Mouse (Mus musculus): ENCODE measurements around the gene Magi1.

Magi1 gene

DNA sequence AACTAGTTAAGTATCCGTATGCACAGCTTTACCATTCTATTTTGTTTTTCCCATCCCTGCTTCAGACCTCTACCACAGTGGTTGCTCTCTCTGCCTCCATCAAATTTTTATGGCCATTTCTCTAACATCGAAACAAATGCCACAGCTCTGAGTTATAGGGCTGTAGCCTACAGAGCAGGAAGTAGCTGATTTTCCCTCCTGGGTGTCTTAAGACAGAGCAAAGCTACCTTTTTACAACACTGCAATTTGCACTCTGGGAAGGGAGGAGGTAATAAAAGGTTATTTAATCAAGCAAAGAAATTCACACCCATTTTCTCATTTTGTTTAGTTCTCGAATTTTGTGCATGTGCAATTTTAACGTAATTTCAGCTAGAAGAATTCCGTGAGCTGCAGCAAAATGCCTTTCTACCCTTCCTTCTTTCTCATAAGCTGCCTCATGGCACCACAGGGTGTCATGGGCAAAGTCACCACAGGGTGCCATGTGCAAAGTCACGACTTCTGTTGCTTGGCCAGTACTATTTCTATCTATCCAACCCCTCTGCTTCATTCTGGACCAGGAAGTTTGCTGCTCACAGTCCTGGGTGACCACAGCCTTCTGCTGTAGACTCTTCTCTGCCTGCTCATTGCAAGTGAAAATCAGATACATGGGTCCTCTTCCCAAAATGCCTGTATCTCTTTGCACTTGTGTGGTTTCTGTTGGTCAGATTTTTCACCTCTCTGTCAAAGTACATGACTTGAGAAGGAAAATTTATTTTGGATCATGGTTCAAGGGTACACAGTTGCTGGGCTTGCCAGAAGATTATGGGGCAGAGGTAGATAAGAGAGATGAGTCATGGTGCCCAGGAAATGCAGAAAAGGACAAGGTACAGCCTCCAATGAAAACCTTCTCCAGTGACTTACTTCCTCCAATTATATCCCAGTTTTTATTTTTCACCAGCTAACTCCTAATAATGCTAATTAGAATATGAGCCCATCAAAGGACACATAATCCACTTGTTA lies 167.0 kb downstream of the Magi1 start:
- no peak for DNase-seq (ENCODE audit: extremely low spot score, low spot score)

- no peak for DNase-seq (ENCODE audit: extremely low spot score, low spot score)
Measured at GRCm38 (mm10) chr6:94111833-94112232, 171.9 kb downstream of the Magi1 start.

DNA sequence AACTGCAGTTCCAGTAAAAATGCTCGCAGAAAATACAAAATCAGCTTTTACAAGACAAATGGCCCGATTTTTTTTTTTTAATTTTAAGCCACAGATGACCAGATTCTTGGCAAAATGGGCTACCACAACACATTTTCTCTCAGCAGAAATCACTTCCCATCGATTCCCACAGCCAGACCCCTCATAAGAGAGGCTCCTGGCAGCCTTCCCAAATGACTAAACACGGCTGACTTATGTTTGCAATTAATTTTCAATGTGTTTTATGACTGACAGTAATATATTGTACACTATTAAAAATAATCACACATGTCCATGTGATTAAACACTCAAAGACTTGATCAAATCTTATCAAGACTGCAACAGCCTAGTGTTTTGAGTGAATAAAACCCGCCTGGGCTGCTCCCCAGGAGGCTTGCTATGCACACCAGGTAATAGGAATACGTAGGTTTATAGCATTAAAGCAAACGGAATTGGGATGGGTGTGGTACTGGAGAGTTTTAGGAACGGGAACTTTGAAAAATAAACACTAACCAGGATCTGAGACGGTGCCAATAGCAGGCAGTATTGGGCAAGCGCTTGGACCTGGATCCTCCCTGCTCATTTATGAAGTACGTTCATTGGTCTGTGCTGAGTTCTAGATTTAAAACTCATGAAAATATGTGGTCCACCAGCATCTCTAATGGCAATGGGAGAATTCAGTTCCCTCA lies 176.2 kb downstream of the Magi1 start:
- DNase-seq (ENCODE audit: extremely low spot score, low spot score) = no peak

- no peak for DNase-seq (ENCODE audit: extremely low spot score, low spot score)
Measured at GRCm38 (mm10) chr6:94103581-94103980, 180.1 kb downstream of the Magi1 start.

GRCm38 (mm10) chr6:94101256-94101655 lies 182.5 kb downstream of the Magi1 start:
- DNase-seq (ENCODE audit: extremely low spot score, low spot score) = no peak

- DNase-seq (ENCODE audit: extremely low spot score, low spot score) = no peak
Measured at GRCm38 (mm10) chr6:94094924-94095685, 188.6 kb downstream of the Magi1 start.

GRCm38 (mm10) chr6:94092969-94093597 lies 190.6 kb downstream of the Magi1 start:
- DNase-seq (ENCODE audit: extremely low spot score, low spot score) = no peak

DNA sequence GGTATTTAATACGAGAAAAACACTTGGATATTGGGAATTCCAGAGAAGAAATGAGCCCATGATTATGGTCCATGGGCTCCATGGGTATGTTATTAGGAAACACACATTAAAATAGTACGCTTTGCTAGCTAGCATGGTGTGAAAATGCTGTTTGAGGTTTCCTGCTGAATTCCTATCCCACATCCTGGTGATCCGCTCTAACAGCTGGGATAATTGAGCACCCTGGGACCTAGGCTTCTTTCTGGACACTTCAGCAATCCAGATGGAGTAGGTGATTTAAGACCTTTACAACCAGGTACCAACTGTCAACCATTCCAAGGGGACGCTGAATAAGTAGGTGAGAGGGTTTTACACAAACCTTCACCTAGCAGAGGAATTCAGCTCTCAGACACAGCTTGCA lies 191.2 kb downstream of the Magi1 start:
- no peak for DNase-seq (ENCODE audit: extremely low spot score, low spot score)

GRCm38 (mm10) chr6:94086855-94087254 lies 196.9 kb downstream of the Magi1 start:
- no peak for DNase-seq (ENCODE audit: extremely low spot score, low spot score)

DNA sequence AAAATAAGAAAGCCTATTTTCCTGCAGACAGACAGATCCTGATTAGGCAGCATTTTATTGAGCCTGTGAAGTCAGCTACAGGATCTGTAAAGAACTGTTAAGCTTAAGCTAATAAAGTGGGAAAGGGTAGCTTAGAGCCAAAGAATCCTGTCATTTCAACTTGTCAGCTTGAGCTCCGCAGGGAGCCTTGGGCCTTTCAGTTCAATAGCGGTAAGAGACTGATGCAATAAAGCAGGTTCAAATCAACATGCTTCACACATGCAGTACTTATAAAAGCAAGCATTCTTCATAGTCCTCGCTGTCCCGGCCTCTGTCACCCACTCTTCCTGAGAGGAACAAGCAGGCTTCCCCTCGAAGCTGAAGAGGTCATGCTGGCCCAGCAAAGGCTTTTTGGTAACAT lies 199.0 kb downstream of the Magi1 start:
- no peak for DNase-seq (ENCODE audit: extremely low spot score, low spot score)

DNA sequence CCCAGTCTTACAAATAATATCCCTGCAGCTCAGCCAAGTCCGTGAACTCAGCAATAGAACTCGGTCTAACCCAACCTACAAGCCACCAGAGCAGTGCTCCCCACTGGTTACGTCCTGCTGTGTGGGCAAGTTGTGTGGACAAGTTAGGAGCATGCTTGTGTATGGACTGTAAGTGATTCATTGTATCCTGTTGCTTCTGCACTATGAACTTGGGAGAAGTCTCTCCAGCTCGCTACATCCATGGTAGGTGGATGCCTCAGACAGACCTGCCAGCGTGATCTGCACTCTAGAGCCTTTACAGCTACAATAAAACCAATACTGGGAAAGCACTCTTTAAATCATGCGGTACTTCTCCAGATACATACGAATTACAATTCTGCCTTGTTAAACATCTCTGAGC lies 200.3 kb downstream of the Magi1 start:
- DNase-seq (ENCODE audit: extremely low spot score, low spot score) = no peak

DNA sequence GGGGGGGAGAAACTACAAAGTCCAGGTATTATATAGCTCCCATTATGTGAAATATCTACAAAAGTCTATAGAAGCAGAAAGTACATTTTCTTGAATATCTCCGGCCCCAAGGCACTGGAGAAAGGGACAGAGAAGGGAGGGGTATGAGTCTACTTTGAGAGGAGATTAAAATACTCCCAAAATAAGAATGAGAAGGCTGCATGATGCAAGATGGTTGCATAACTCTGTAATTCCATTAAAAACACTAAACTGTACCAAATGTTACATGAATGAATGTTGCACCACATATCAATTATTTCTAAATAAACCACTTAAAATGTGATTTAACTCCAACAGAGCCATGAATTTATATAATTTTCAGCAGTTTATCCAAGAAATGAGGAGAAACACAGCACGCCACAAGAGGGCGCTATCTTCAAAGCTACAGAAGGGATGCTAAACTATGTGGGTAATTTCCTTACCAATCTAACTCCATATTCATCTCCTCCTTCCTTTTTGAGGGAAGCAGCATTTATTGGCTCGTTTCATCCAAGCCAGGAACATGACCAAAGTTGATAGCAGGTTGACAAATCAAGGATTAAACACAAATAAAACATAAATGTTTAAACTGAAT lies 202.7 kb downstream of the Magi1 start:
- peak; percentile 70 for DNase-seq (ENCODE audit: extremely low spot score, low spot score)

DNA sequence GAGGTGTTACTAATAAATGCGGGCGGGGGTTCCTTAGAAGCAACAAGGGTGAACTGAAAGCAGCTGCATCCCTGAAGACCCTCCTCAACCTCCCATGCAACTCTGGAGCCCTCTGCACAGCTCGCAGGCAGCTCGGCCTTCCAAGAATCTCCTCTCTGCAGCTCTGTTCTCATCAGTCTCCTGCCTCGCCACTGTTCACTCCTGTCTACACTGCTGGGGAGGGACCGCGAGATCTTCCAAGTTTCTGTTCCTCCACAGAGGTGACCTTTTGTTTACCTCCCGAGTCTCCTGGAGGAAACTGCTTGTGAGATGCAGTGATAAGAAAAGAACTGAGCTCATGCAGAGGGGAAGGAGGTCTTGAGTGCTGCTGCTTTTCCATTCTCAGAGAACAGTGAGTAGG lies 204.8 kb downstream of the Magi1 start:
- DNase-seq (ENCODE audit: extremely low spot score, low spot score) = no peak

GRCm38 (mm10) chr6:94077013-94077412 lies 206.7 kb downstream of the Magi1 start:
- no peak for DNase-seq (ENCODE audit: extremely low spot score, low spot score)

GRCm38 (mm10) chr6:94075990-94076389 lies 207.7 kb downstream of the Magi1 start:
- DNase-seq (ENCODE audit: extremely low spot score, low spot score) = no peak

DNA sequence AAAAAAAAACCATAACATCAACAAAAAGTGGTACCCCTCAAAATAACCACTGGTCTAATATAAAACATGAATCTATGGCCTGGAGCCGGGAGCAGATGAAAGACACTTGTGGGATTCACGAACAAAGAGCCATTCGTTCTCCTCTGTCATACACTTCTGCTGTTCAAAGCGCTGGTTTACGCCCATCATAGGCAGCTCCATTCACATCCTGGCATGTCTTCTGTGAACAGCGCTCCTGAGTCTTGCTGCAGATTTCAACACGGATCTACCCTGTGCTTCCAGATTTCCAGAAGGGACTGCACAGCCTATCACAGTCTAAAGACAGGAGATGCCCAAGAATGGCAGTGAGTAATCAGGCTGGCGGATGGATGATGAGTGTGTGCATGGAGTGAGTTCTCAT lies 208.5 kb downstream of the Magi1 start:
- no peak for DNase-seq (ENCODE audit: extremely low spot score, low spot score)

DNA sequence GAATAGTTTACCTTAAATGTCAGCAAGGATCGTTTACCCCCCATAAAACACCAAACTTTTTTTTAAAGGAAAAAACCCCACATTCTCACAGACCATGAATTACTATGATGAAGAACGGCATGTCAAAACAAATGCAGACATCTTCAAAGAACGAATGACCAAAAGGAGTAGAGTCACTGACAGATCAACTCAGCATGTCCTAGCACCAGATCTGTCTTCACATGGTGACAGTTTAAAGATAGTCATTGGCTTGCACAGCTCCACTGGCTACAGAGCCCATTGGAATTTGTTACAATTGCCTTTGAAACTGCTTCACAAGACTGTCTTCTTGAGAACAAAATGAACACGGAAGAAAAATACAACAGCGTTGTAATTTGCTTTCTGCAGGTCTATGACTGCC lies 212.0 kb downstream of the Magi1 start:
- DNase-seq (ENCODE audit: extremely low spot score, low spot score) = no peak

- no peak for DNase-seq (ENCODE audit: extremely low spot score, low spot score)
Measured at GRCm38 (mm10) chr6:94070702-94071101, 213.0 kb downstream of the Magi1 start.

DNA sequence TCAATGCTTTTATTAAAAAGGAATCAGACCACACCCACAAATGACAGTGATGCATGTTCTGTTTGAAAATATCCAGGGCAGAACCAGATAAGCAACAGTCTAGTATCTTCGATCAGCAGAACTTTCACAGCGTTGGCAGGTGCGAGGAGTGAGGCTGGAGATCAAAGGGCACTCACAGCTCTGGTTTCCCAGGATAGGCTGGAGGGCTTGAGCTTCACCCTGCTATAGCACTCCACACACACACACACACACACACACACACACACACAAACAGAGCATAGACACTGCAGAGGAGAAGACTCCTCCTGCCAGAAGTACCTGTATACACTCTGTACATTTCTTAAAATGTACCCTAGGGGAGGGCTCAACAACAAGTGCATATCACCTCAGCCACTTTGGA lies 214.3 kb downstream of the Magi1 start:
- no peak for DNase-seq (ENCODE audit: extremely low spot score, low spot score)

DNA sequence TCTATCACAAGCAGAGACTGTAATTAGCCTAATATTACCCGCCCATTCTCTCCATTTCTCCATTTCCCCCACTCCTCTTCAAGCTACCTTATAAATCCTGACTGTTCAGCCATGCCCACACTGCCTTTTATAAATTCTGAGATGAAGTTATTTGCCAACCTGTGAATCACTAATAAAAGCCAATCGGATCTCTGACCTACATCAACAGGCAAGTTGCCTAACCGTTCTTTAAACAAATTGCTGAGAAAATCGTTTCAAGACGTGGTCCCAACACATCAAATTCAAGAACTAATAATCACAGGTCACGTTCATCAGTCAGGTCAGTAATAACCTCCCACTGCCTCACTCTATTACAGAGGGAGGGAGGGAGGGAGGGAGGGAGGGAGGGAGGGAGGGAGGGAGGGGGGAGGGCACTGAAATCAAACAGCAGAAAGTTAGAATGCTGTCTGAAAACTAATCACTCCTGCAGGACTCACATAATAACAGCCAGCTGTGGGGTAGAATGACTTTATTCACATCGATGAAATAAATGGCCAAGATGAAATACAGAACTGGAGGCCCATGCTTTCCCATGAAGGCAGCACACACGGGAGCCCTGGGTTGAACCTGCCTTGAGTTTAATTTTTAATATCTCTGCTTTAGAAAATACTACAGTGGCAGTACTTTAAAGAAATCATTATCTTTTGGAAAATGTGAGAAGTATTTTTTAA lies 215.8 kb downstream of the Magi1 start:
- no peak for DNase-seq (ENCODE audit: extremely low spot score, low spot score)
